Mouse (Mus musculus) neutrophil, adult 83 days (primary cell): ENCODE results near the gene Gemin5. TPM values are rescaled to one million over a fixed set of nuclear protein-coding genes. Genes with fewer than 3 reads are reported as not detected.

ENCODE experiments used
- total RNA-seq, 2 experiments: library from RNA; stranded (reverse); gene quantifications; one replicate each; pipeline ENCODE4 v1.2.4; 2023

Gemin5 gene
- 1 to 10 TPM; 7.8 to 8.0 TPM for total RNA-seq

GRCm38 (mm10) chr11:58168167-58168915 lies at the start of gene Gemin5:
TSS of gene Gemin5 (minus strand) at chr11:58168539.

DNA sequence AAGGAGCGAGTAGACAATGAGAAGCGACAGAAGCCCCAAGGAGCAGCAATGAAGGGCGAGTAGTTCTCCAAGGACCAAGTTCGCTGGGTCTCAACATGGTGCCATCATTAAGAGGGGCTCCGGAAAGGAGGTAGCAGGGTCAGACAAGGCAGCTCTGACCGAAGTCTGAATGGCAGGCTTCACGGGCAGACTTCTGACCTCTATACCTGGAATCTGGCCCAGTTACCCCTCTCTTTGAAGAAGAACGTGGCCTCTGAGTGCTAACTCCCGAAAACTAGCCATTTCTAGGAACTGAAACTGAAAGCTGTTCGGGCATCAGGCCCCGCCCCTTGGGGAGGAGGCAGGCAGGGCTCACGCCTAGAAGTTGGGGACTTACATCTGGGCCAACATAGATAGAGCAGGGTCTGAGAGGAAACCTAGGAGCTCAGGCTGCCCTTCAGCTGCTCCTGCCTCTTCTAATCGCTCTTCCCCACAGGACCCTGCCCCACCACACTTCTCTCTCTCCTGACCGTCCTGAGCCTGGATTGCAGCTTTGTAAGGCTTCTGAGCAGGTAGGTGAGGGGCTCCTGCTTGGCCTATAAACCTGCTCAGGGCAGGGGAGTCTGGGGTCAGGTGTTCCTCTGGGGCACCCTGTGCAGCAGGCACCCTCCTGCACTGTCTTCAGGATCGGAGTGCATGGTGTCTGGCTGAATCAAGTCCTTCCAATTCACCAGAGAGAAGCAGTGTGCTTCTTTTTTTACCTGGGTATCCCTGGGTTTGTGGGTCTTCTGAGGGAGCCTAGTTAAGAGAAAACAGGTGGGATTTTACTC lies 31.1 kb upstream of the Gemin5 start, which contains the start of the genes Igtp and Irgm2:
Gene Igtp (plus strand): TSS at position 328 of the 809 bp plus-strand sequence.
Gene Irgm2 (plus strand): TSS at position 390 of the 809 bp plus-strand sequence.

GRCm38 (mm10) chr11:58171459-58172091 lies 3.2 kb upstream of the Gemin5 start, which contains the start of gene Mrpl22:
TSS of gene Mrpl22 (plus strand) at chr11:58171661.

DNA sequence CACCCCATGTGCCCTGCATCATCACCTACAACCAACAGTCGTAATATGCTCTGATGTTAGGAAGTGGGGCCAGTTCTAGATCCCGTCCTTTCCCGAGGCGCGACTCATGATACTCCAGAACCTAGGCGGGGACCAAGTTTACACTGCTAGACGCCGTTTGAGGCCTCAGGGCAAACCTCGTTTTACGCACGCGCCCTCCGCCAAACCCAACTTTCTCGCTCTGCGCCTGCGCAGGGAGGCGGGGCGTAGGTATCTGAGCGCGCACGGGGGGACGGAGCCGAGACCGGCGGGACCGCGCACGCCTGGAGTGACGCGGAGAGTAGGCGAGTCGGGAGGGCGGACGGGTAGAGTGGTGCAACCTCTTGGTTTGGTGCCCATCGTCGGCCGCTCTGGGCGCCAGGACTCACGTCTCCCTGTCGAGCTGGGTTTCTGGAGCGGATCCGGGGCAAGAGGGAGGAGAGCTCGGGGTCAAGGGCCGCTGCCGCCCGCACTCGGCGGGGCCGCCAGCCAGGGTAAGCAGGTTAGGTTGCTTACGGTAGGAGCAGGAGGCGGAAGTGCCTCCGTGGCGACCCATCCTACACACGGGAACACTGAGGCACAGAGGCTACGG lies 64.5 kb downstream of the Gemin5 start, which contains the start of gene Cnot8:
Gene Cnot8 (plus strand): TSS at position 457 of the 610 bp plus-strand sequence.

DNA sequence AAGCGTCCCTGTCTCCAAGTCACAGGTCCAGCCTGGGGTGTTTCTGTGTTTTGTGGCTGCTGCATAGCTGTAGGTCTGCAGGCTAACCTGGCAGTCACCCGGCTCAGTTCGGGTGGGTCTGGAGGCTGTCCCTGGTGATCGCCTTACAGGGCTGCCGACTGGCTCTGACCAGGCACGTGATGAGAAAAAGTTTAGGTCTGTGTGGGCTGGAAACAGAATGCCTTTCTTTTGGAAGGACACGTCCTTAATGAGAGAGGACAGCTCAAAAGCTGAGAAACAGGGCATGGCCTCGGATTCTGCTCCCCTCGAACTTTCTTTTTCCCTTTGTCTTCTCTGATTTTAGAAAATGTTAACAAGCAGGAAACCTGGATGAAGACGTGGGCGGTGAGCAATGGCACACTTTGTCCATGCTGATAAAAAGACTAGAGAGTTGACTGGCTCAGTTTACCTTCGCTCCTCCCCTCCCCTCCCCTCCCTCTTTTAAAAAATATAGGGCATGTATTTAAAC lies 75.3 kb downstream of the Gemin5 start, which contains the start of gene Gm12248:
Gene Gm12248 (minus strand): TSS at position 114 of the 508 bp plus-strand sequence.

Other genes with a start within 250 kb of the Gemin5 start
- gene Larp1, start 159.5 kb downstream of the Gemin5 start, total RNA-seq, result 10 to 100 TPM; 54.5 to 56.5 TPM
- gene Gm12248, start 75.4 kb downstream of the Gemin5 start, total RNA-seq, result not detected
- gene Cnot8, start 64.4 kb downstream of the Gemin5 start, total RNA-seq, result 10 to 100 TPM; 40.3 to 41.4 TPM
- 10 to 100 TPM; 17.3 to 24.7 TPM for gene Mrpl22, start 3.1 kb upstream of the Gemin5 start, total RNA-seq
- 10 to 100 TPM in 1 of 2 experiments, 1 to 10 TPM in 1; 8.1 to 11.0 TPM for gene Igtp, start 31.0 kb upstream of the Gemin5 start, total RNA-seq
- 10 to 100 TPM in 1 of 2 experiments, 1 to 10 TPM in 1; 7.8 to 10.1 TPM for gene Irgm2, start 31.1 kb upstream of the Gemin5 start, total RNA-seq
- gene 4930438A08Rik, start 106.3 kb upstream of the Gemin5 start, total RNA-seq, result 10 to 100 TPM; 79.6 to 89.9 TPM
- 10 to 100 TPM; 11.9 to 17.1 TPM for gene Zfp692, start 138.5 kb upstream of the Gemin5 start, total RNA-seq
- gene Zfp672, start 161.8 kb upstream of the Gemin5 start, total RNA-seq, result 10 to 100 TPM; 24.5 to 25.0 TPM
- 10 to 100 TPM; 22.2 to 28.4 TPM for gene Sh3bp5l, start 162.2 kb upstream of the Gemin5 start, total RNA-seq
- gene Lypd8, start 210.5 kb upstream of the Gemin5 start, total RNA-seq, result not detected